Mouse (Mus musculus) G1E (cell line): Measurements from ENCODE around the gene Pex11a.

Experiments
- CTCF ChIP-seq: IDR thresholded peaks from 2 replicates; pipeline ENCODE4 v1.5.1; 2012; ENCODE audit warnings: low read depth, low read length, inconsistent platforms, mixed read lengths
- GATA1 ChIP-seq: IDR thresholded peaks from 2 replicates; pipeline ENCODE4 v1.6.1; 2012; ENCODE audit warnings: borderline replicate concordance, low read length, inconsistent platforms, mixed read lengths
- GATA2 ChIP-seq: IDR thresholded peaks from 2 replicates; pipeline ENCODE4 v1.6.1; 2012; ENCODE audit warnings: low read depth, low read length, inconsistent platforms, borderline replicate concordance
- POLR2AphosphoS5 ChIP-seq: IDR thresholded peaks from 2 replicates; pipeline ENCODE4 v1.6.1; 2012; ENCODE audit warnings: low read depth, low read length, inconsistent platforms; ENCODE audit not compliant: insufficient replicate concordance
- TAL1 ChIP-seq: conservative IDR thresholded peaks from 2 replicates; pipeline ENCODE4 v1.6.1; 2012; ENCODE audit warnings: low read depth, low read length, inconsistent platforms, mixed read lengths

DNA sequence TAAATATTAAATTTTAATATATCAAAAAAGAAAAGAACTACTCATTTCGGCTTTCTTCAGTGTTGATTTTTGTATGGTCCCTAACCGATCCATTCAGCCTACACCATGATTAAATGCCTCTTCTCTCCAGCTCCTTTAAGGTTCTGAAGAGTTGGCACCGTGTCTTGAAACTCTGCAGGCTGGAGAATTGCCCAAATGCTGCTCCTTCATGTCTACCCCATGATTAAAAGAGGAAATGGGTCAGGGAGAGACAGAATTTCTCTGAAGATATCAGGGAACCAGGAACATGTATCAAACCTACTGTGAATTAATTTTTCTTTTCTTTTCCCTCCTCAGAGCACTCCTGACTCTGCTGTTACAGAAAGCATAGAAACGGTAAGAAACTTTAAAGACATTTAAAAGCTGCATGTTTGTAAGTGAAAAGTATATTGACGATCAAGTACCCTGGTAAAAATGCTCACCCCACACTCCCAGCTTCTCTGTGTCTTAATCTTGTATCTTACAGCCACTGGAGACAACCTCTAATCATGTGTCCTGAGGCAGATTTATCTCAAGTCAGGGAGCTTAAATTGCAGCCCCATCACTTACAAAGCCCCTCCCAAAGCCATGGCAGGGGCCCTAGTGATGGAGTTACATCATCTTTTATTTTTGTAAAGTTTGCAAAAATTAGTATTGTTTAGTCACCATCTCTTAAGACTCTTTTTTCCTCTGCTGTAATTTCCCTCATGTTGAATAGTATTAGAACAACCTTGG is 18.4 kb upstream of the Pex11a start:
- no peak for TF ChIP-seq CTCF
- TF ChIP-seq GATA1: no peak
- no peak for TF ChIP-seq TAL1
- no peak for TF ChIP-seq POLR2AphosphoS5
- no peak for TF ChIP-seq GATA2
